Mouse (Mus musculus): ENCODE data around the gene Socs3.
A peak's percentile ranks its signal among the peaks of the same experiment; 100 is the strongest.

The Socs3 gene

DNA sequence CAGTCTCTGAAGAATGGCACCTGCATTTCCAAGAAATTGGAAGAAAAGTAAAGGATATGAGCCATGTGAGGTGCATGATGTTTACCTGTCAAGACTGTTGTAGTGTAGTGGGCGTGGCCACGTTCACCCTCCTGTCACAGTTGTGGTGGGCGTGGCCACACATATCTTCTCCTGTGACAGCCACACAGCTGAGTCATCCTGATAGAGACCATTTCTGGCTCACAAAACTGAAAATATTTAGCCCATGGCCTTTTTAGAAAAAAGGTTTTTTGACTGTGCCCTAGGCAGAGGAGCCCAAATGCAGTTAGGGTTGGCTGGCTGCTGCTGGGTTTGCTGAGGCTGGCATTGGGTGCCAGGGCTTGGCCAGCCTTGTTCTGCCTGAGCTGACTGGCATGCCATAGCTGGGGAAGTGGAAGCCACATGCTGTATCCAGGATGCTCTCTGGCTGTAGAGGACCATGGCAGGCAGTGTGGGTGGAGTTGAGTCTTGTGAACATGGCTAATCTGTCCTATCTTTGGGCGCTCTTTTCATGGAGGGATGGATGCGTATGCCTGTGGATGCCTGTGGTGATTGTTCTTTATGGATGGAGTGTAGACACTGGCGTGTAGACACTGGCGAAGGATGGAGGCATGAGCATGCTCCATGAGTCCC, 30.8 kb upstream of the Socs3 start:
- no peaks in the 10 kb centered on the region for H3K27me3 ChIP-seq (ENCODE audit: control insufficient read depth, insufficient read depth, low read length, poor library complexity, severe bottlenecking)
- DNase-seq (ENCODE audit: low read depth, low spot score): no peak
- H3K36me3 ChIP-seq (ENCODE audit: control insufficient read depth, insufficient read depth, low read length, poor library complexity, severe bottlenecking): peaks cover 17% of the 10 kb centered on the region

DNA sequence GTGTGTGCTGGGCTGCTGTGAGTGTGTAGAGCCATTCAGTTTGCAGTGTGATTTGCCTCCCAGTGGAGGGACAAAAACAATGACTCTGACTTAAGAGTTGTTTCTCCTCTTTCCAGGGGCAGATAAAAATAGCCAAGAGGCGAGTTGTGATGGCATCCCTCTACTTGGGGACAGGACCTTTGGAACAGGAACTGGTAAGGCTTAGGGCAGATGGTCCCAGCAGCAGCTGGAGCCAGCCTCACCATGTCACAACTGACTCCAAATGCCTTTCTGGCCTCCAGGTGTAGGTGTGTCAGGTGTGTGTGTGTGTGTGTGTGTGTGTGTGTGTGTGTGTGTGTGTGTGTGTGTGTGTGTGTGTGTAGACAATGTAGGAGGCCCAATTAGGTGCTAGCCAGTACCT, 30.2 kb upstream of the Socs3 start:
- H3K27me3 ChIP-seq (ENCODE audit: control insufficient read depth, insufficient read depth, low read length, poor library complexity, severe bottlenecking): no peaks in the 10 kb centered on the region
- H3K36me3 ChIP-seq (ENCODE audit: control insufficient read depth, insufficient read depth, low read length, poor library complexity, severe bottlenecking): peaks cover 15% of the 10 kb centered on the region
- DNase-seq (ENCODE audit: low read depth, low spot score): no peak

- no peak for DNase-seq (ENCODE audit: low read depth, low spot score)
- Histone ChIP-seq H3K36me3 (ENCODE audit: control insufficient read depth, insufficient read depth, low read length, poor library complexity, severe bottlenecking) (peaks cover 15% of the 10 kb centered on the region), H3K27me3 (ENCODE audit: control insufficient read depth, insufficient read depth, low read length, poor library complexity, severe bottlenecking) (no peaks in the 10 kb centered on the region)
These were observed 29.6 kb upstream of the Socs3 start for GRCm38 (mm10) chr11:117999260-117999934.

DNA sequence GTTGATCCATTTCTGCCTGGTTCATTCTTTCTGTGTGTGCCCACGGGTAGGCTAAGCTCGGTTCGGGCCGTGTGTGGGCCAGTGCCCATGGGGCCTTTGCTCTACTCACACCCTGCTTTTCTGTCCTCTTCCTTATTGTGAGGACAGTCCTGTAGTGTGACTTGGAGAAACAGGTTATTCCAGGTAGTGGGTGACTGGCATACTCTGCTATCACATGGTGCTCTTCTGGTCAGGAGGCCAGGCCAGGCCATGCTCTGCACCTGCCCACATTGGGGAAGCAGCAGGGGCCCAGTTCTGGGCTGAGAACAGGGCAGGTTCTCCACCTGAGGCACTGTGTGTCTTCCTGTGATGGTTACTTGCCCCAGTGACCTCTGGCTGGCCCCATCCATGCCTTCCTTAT, 28.5 kb upstream of the Socs3 start:
- no peak for DNase-seq (ENCODE audit: low read depth, low spot score)
- peaks cover 10% of the 10 kb centered on the region for H3K36me3 ChIP-seq (ENCODE audit: control insufficient read depth, insufficient read depth, low read length, poor library complexity, severe bottlenecking)
- H3K27me3 ChIP-seq (ENCODE audit: control insufficient read depth, insufficient read depth, low read length, poor library complexity, severe bottlenecking): no peaks in the 10 kb centered on the region

DNA sequence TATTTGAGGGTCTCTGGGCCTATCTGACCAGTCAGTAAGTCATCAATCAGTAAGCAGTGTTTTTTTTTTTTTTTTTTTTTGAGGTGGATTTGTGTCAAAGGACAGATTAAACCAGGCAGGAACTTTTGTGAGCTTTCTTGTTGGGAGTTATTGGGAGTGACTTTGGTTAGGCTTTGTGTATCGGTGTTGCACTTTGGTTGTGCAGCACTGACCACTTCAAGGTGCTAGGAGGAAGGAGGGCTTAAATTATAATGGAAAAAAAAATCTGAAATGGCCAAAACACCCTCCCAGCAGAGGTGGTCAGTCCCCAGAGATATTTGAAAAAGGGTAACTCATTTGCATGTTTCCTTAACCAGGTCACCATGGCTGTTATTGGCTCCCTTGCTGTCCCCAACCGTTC, 27.2 kb upstream of the Socs3 start:
- DNase-seq (ENCODE audit: low read depth, low spot score): no peak
- Histone ChIP-seq H3K36me3 (ENCODE audit: control insufficient read depth, insufficient read depth, low read length, poor library complexity, severe bottlenecking) (peaks cover 5% of the 10 kb centered on the region), H3K27me3 (ENCODE audit: control insufficient read depth, insufficient read depth, low read length, poor library complexity, severe bottlenecking) (no peaks in the 10 kb centered on the region)

DNA sequence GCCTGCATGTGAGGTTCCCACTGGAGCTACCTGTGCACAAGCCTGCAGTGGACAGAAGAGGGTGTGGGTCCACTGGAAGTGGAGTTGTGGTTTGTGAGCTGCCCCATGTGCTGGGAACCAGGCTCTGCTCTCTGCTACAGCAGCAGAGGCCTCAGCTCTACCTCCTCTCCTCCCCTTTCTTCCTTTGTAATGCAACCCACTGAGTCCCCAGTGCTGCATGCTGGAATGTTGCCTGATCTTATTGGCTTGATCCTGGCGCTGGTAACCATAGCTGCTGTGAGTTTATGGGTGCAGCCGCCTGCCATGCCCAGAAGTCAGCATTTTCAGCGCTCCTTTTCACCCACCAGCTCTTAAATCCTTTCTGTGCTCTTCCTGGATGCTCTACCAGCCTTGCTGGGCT, 26.2 kb upstream of the Socs3 start:
- Histone ChIP-seq H3K36me3 (ENCODE audit: control insufficient read depth, insufficient read depth, low read length, poor library complexity, severe bottlenecking) (peaks cover 3% of the 10 kb centered on the region; the same call in 1 of the 2 replicates), H3K27me3 (ENCODE audit: control insufficient read depth, insufficient read depth, low read length, poor library complexity, severe bottlenecking) (no peaks in the 10 kb centered on the region)
- no peak for DNase-seq (ENCODE audit: low read depth, low spot score)

DNA sequence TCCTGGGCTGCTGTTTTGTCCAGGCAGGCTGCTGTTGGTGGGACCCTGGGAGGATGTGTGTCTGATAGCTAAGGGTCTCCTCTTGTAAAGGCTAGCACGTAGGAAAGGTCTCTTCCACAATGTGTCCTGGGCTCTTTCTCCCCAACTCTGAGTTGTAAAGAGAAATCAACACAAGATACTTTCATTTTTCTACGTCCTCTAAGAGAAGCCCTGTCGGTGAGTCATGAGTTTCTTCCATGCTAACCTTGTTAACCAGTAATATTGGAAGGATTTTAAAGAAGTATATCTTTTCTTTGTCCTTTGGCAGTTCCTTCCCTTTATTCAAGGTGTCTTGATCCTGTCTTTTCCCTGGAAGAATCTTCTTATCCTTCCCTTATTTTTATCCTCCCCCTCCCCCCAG, 25.8 kb upstream of the Socs3 start:
- no peak for DNase-seq (ENCODE audit: low read depth, low spot score)
- Histone ChIP-seq H3K27me3 (ENCODE audit: control insufficient read depth, insufficient read depth, low read length, poor library complexity, severe bottlenecking) (no peaks in the 10 kb centered on the region), H3K36me3 (ENCODE audit: control insufficient read depth, insufficient read depth, low read length, poor library complexity, severe bottlenecking) (peaks cover 3% of the 10 kb centered on the region; the same call in 1 of the 2 replicates)

GRCm38 (mm10) chr11:117995255-117995654, 25.4 kb upstream of the Socs3 start:
- Histone ChIP-seq H3K36me3 (ENCODE audit: control insufficient read depth, insufficient read depth, low read length, poor library complexity, severe bottlenecking) (peaks cover 3% of the 10 kb centered on the region; the same call in 1 of the 2 replicates), H3K27me3 (ENCODE audit: control insufficient read depth, insufficient read depth, low read length, poor library complexity, severe bottlenecking) (no peaks in the 10 kb centered on the region)
- DNase-seq (ENCODE audit: low read depth, low spot score): no peak

- no peaks in the 10 kb centered on the region for H3K27me3 ChIP-seq (ENCODE audit: control insufficient read depth, insufficient read depth, low read length, poor library complexity, severe bottlenecking)
- H3K36me3 ChIP-seq (ENCODE audit: control insufficient read depth, insufficient read depth, low read length, poor library complexity, severe bottlenecking): peaks cover 3% of the 10 kb centered on the region; the same call in 1 of the 2 replicates
- no peak for DNase-seq (ENCODE audit: low read depth, low spot score)
These were observed 24.6 kb upstream of the Socs3 start for GRCm38 (mm10) chr11:117994250-117995057.

DNA sequence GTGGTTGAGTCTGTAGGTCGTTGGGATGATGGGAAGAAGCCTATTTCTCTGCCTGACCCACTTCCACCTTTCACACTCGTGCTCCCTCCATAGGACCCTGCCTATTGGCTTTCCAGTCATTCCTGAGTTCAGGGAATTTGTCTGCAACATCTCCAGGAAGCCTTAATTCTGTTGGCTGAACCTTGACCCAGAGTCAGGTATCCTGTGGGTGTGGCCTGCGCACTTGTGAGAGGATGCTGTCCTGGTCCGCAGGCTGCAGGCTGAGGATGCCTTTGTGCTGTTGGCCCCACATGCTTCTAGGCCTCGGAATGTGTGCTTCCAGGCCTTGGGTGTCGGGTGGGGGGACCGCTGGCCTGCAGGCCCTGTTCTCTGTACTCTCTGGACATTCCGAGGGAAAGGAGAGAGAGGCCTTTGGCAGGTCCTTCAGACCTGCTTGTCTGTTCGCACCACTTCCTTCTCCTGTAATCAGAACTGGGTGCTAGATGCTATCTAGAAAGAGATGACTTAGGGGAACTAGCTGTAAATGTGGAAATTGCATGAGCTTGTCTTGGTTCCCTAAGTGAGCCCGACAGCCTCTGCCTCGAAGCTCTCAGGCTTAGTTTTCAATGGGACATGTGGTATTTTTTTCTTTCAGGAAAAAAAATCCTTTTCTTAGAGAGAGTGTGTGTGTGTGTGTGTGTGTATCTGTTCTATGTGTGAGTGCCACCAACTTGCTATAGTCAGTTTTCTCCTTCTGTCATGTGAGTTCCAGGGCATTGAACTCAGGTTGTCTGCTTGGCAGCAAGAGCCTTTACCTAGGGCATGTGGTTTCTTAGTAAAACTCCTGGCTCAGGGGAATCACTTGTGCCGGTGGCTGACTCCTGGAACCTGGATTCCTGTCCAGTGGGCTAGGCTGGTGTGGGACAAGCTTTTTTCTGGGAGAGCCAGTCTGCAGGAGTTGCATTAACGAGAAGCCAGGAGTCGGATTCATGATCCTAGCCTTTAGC, 23.6 kb upstream of the Socs3 start:
- no peak for DNase-seq (ENCODE audit: low read depth, low spot score)
- Histone ChIP-seq H3K36me3 (ENCODE audit: control insufficient read depth, insufficient read depth, low read length, poor library complexity, severe bottlenecking) (0 out of 2 replicates have a peak, but pooled peaks cover 3% of the 10 kb centered on the region), H3K27me3 (ENCODE audit: control insufficient read depth, insufficient read depth, low read length, poor library complexity, severe bottlenecking) (no peaks in the 10 kb centered on the region)

DNA sequence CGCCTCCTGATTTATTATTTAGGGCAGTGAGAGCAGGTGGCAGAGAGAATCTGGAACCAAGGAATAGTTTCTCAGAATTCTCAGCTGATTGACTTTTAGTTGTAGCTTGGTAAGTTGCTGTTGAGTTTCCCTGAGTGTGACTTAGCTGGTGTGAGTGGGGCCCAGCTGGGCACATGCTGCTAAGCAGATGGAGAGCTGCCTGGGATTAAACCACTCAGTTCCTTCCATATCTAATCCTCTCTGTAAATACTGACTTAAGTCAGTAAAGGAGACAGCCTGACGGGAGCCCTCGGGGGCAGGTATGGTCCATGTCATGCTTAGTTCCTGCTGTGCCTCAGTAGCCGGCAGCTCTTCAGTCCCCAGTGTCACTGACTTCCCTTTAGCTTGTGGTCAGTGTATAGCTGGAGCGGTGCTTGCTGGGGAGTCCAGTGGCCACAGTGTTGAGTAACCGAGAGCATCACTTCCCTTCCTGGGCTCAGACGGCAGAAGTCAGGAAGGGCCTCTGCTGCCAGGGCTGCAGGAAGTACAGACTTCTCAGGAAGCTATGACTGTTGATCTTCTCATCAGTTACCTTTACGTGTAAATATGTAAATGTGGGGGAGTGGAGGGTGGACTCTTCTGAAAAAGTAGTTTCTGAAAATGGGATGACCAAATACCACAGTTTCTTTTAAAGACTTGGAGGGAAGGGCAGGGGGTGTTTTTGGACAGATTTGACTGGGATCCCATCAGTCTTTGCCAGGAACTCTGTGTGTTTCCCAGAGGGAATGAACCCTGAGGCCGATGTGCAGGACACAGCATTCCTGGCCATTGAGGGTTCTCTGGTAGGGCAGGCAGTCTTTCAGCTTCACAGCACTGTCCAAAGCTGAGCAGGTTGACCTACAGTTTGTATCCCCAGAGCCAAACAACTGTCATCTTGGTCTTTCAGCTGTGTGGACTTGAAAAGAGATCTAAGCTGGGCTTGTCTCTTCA, 21.9 kb upstream of the Socs3 start:
- peak; percentile 68 for DNase-seq (ENCODE audit: low read depth, low spot score)
- H3K36me3 ChIP-seq (ENCODE audit: control insufficient read depth, insufficient read depth, low read length, poor library complexity, severe bottlenecking): no peaks in the 10 kb centered on the region

DNA sequence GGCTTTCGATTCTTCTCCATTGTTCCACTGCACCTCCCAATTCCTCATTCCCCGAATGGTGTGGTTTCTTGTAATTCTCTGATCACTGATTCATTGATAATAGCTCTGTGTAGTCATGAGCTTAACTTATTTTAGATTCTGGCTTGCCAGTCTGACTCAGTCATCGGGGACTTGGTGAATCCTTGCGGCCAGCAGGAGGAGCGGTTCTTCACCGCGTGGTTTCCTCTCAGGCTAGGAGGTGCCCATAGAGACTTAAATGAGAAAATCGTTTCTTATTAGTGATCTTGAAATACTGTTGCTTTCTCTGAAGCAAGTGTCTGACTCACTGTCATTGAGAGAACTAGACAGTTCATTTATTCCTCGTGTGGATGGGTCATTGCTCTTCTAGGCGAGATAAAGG, 20.1 kb upstream of the Socs3 start:
- peak; percentile 39 for DNase-seq (ENCODE audit: low read depth, low spot score)
- Histone ChIP-seq H3K36me3 (ENCODE audit: control insufficient read depth, insufficient read depth, low read length, poor library complexity, severe bottlenecking) (no peaks in the 10 kb centered on the region), H3K27me3 (ENCODE audit: control insufficient read depth, insufficient read depth, low read length, poor library complexity, severe bottlenecking) (no peaks in the 10 kb centered on the region)

More for the DNA sequence above, 21.9 kb upstream of the Socs3 start:
- H3K27me3 ChIP-seq (ENCODE audit: control insufficient read depth, insufficient read depth, low read length, poor library complexity, severe bottlenecking): no peaks in the 10 kb centered on the region

GRCm38 (mm10) chr11:117989241-117989640, 19.4 kb upstream of the Socs3 start:
- DNase-seq (ENCODE audit: low read depth, low spot score): no peak
- Histone ChIP-seq H3K36me3 (ENCODE audit: control insufficient read depth, insufficient read depth, low read length, poor library complexity, severe bottlenecking) (no peaks in the 10 kb centered on the region), H3K27me3 (ENCODE audit: control insufficient read depth, insufficient read depth, low read length, poor library complexity, severe bottlenecking) (no peaks in the 10 kb centered on the region)

Measured in splenic B cell, adult 2 months (primary cell).